Mouse (Mus musculus) small intestine, adult 2 months (tissue): ENCODE results near the gene Grb2. TPM values are rescaled to one million over a fixed set of nuclear protein-coding genes. Genes with fewer than 3 reads are reported as not detected.

ENCODE experiments used
- H3K27ac ChIP-seq: fragments of 200-500 bp; 2 replicates; pipeline ENCODE4 v1.5.1; 2012; ENCODE audit warnings: low read depth, low read length, control low read depth, inconsistent platforms; ENCODE audit not compliant: insufficient read depth
- H3K27me3 ChIP-seq: fragments of 200-500 bp; 2 replicates; pipeline ENCODE4 v1.6.1; 2012; ENCODE audit warnings: mild to moderate bottlenecking, moderate library complexity, low read length, inconsistent platforms; ENCODE audit not compliant: control insufficient read depth, insufficient read depth
- H3K36me3 ChIP-seq: fragments of 200-500 bp; 2 replicates; pipeline ENCODE4 v1.6.1; 2012; ENCODE audit warnings: mild to moderate bottlenecking, low read length, control low read depth, inconsistent platforms; ENCODE audit not compliant: control insufficient read depth, insufficient read depth
- H3K4me1 ChIP-seq: fragments of 200-500 bp; 2 replicates; pipeline ENCODE4 v1.6.1; 2012; ENCODE audit warnings: low read length, inconsistent platforms, mixed read lengths; ENCODE audit not compliant: control insufficient read depth, insufficient read depth, insufficient read length
- H3K4me3 ChIP-seq: fragments of 200-500 bp; 2 replicates; pipeline ENCODE4 v1.5.1; 2012; ENCODE audit warnings: low read depth, mild to moderate bottlenecking, control low read depth, inconsistent platforms, low read length, moderate library complexity
- CTCF ChIP-seq: fragments of 200-500 bp; IDR thresholded peaks from 2 replicates; pipeline ENCODE4 v1.5.1; 2012; ENCODE audit warnings: low read depth, mild to moderate bottlenecking, control low read depth, inconsistent platforms, low read length, moderate library complexity, mixed read lengths; ENCODE audit not compliant: insufficient replicate concordance, insufficient read length; ENCODE audit errors: extremely low read depth
- POLR2A ChIP-seq: fragments of 200-500 bp; IDR thresholded peaks from 2 replicates; pipeline ENCODE4 v1.6.1; 2012; ENCODE audit warnings: low read depth, mild to moderate bottlenecking, control low read depth, inconsistent platforms, low read length, moderate library complexity
- WGBS: fragments of 180-500 bp; shearing (Covaris S2); methylation state at CpG from one replicate; pipeline ENCODE4 v1.1.7; 2018; 5-methylcytosine and 5-hydroxymethylcytosine counted together
- polyA plus RNA-seq: library from polyadenylated mRNA; depleted of rRNA; stranded (reverse); fragments of >200 nt; gene quantifications from 2 replicates; pipeline ENCODE4 v1.2.3, GENCODE M21; 2012

The Grb2 gene
- polyA plus RNA-seq, 1 experiment, result 34.8 TPM

GRCm38 (mm10) chr11:115712674-115713298 is 4.4 kb upstream of the Grb2 start:
- Histone ChIP-seq H3K4me1 (peaks cover 3% of the 10 kb centered on the region; the same call in 1 of the 2 replicates), H3K27me3 (no peaks in the 10 kb centered on the region), H3K4me3 (no peak overlapping the region), H3K36me3 (no peaks in the 10 kb centered on the region), H3K27ac (0 out of 2 replicates have a peak overlapping the region, but pooled peaks have one; percentile 12)
- TF ChIP-seq CTCF, result no peak
- TF ChIP-seq POLR2A, result no peak
- WGBS, result 51% methylated on average over 12 of the region's 12 CpGs

- Histone ChIP-seq H3K36me3 (no peaks in the 10 kb centered on the region), H3K4me3 (no peak overlapping the region), H3K27me3 (no peaks in the 10 kb centered on the region), H3K27ac (no peak overlapping the region), H3K4me1 (peaks cover 3% of the 10 kb centered on the region; the same call in 1 of the 2 replicates)
- TF ChIP-seq CTCF (no peak), POLR2A (no peak)
- 52% methylated on average over 2 of the region's 2 CpGs for WGBS
Observed at GRCm38 (mm10) chr11:115712268-115712667, 3.9 kb upstream of the Grb2 start.

GRCm38 (mm10) chr11:115711133-115711532 is 2.7 kb upstream of the Grb2 start:
- Histone ChIP-seq H3K4me3 (no peak overlapping the region), H3K27me3 (no peaks in the 10 kb centered on the region), H3K36me3 (no peaks in the 10 kb centered on the region), H3K27ac (no peak overlapping the region), H3K4me1 (peaks cover 6% of the 10 kb centered on the region)
- TF ChIP-seq CTCF (no peak), POLR2A (no peak)
- WGBS, result 83% methylated on average over 9 of the region's 9 CpGs

GRCm38 (mm10) chr11:115709829-115710559 is 1.6 kb upstream of the Grb2 start:
- H3K4me1 ChIP-seq, result peaks cover 6% of the 10 kb centered on the region
- no peaks in the 10 kb centered on the region for H3K36me3 ChIP-seq
- WGBS, result 68% methylated on average over 6 of the region's 6 CpGs
- no peak for TF ChIP-seq POLR2A
- TF ChIP-seq CTCF, result no peak
- no peak overlapping the region for H3K4me3 ChIP-seq
- no peak overlapping the region for H3K27ac ChIP-seq
- H3K27me3 ChIP-seq, result no peaks in the 10 kb centered on the region

GRCm38 (mm10) chr11:115708956-115709828 is 795 bp upstream of the Grb2 start:
- H3K27ac ChIP-seq, result peak overlapping the region; percentile 82
- 2% methylated on average over 23 of the region's 23 CpGs for WGBS

GRCm38 (mm10) chr11:115707313-115708208 is 836 bp downstream of the Grb2 start:
- Histone ChIP-seq H3K36me3 (no peaks in the 10 kb centered on the region), H3K27ac (peak overlapping the region; percentile 81), H3K4me3 (peak overlapping the region; percentile 88), H3K27me3 (no peaks in the 10 kb centered on the region), H3K4me1 (peaks cover 3% of the 10 kb centered on the region; the same call in 1 of the 2 replicates)
- TF ChIP-seq CTCF (no peak), POLR2A (no peak)
- WGBS, result under 1% methylated on average over 44 of the region's 44 CpGs

More at GRCm38 (mm10) chr11:115708956-115709828, 795 bp upstream of the Grb2 start:
- Histone ChIP-seq H3K36me3 (no peaks in the 10 kb centered on the region), H3K27me3 (no peaks in the 10 kb centered on the region), H3K4me1 (peaks cover 6% of the 10 kb centered on the region; the same call in 1 of the 2 replicates), H3K4me3 (peak overlapping the region; percentile 67)
- TF ChIP-seq CTCF (no peak), POLR2A (no peak)
